Mouse (Mus musculus) CD4-positive, CD25-positive, alpha-beta regulatory T cell, adult 2 months (primary cell): ENCODE measurements around the gene Gpha2.

Source experiments
- DNase-seq: peaks from one replicate; pipeline ENCODE4 v3.0.0-alpha.2; 2012; ENCODE audit warnings: low read depth, low spot score

Gene Gpha2

GRCm38 (mm10) chr19:6241274-6242107 lies 15.3 kb downstream of the Gpha2 start, which contains the start of gene Atg2a:
Gene Atg2a (plus strand): TSS chr19:6241668.
- peak; percentile 98 for DNase-seq

GRCm38 (mm10) chr19:6242281-6242680 lies 16.1 kb downstream of the Gpha2 start:
- DNase-seq = peak; percentile 86

- DNase-seq = no peak
Measured at GRCm38 (mm10) chr19:6243226-6243625, 17.0 kb downstream of the Gpha2 start.

GRCm38 (mm10) chr19:6245806-6246205 lies 19.6 kb downstream of the Gpha2 start:
- DNase-seq = no peak

- no peak for DNase-seq
Measured at GRCm38 (mm10) chr19:6247526-6248300, 21.5 kb downstream of the Gpha2 start.

- no peak for DNase-seq
Measured at GRCm38 (mm10) chr19:6253021-6253420, 26.8 kb downstream of the Gpha2 start.

- DNase-seq = peak; percentile 68
Measured at GRCm38 (mm10) chr19:6260428-6260827, 34.2 kb downstream of the Gpha2 start.

GRCm38 (mm10) chr19:6260946-6261345 lies 34.8 kb downstream of the Gpha2 start:
- DNase-seq = peak; percentile 37

GRCm38 (mm10) chr19:6261379-6261778 lies 35.2 kb downstream of the Gpha2 start:
- DNase-seq = no peak

GRCm38 (mm10) chr19:6262222-6262621 lies 36.0 kb downstream of the Gpha2 start:
- DNase-seq = peak; percentile 89

- DNase-seq = no peak
Measured at GRCm38 (mm10) chr19:6262839-6263433, 36.8 kb downstream of the Gpha2 start.

GRCm38 (mm10) chr19:6264200-6264599 lies 38.0 kb downstream of the Gpha2 start:
- DNase-seq = no peak

- DNase-seq = no peak
Measured at GRCm38 (mm10) chr19:6264945-6265344, 38.8 kb downstream of the Gpha2 start.

- no peak for DNase-seq
Measured at GRCm38 (mm10) chr19:6265727-6266182, 39.6 kb downstream of the Gpha2 start.

- no peak for DNase-seq
Measured at GRCm38 (mm10) chr19:6267306-6268169, 41.4 kb downstream of the Gpha2 start.

GRCm38 (mm10) chr19:6268170-6268528 lies 42.0 kb downstream of the Gpha2 start:
- DNase-seq = peak; percentile 94

GRCm38 (mm10) chr19:6268670-6269132 lies 42.5 kb downstream of the Gpha2 start:
- DNase-seq = no peak

GRCm38 (mm10) chr19:6269798-6270475 lies 43.8 kb downstream of the Gpha2 start:
- no peak for DNase-seq

GRCm38 (mm10) chr19:6270661-6271060 lies 44.5 kb downstream of the Gpha2 start:
- DNase-seq = no peak

- no peak for DNase-seq
Measured at GRCm38 (mm10) chr19:6271206-6271605, 45.0 kb downstream of the Gpha2 start.

GRCm38 (mm10) chr19:6272053-6272452 lies 45.9 kb downstream of the Gpha2 start:
- DNase-seq = no peak
